Mouse (Mus musculus) small intestine, adult 10 weeks (tissue): Measurements from ENCODE around the gene Gpr176. TPM values are rescaled to one million over a fixed set of nuclear protein-coding genes. Genes with fewer than 3 reads are reported as not detected.

Experiments used
- polyA plus RNA-seq: library from polyadenylated mRNA; stranded (reverse); fragments of 350-450 nt; fragmentation: Illumina TruSeq; extraction: RNeasy Lipid Tissue Mini Kit (QIAGEN cat#74804); gene quantifications from one replicate; pipeline ENCODE4 v1.2.3, GENCODE M21; 2014; ENCODE audit warnings: low replicate concordance

Gpr176 gene
- polyA plus RNA-seq, result not detected

DNA sequence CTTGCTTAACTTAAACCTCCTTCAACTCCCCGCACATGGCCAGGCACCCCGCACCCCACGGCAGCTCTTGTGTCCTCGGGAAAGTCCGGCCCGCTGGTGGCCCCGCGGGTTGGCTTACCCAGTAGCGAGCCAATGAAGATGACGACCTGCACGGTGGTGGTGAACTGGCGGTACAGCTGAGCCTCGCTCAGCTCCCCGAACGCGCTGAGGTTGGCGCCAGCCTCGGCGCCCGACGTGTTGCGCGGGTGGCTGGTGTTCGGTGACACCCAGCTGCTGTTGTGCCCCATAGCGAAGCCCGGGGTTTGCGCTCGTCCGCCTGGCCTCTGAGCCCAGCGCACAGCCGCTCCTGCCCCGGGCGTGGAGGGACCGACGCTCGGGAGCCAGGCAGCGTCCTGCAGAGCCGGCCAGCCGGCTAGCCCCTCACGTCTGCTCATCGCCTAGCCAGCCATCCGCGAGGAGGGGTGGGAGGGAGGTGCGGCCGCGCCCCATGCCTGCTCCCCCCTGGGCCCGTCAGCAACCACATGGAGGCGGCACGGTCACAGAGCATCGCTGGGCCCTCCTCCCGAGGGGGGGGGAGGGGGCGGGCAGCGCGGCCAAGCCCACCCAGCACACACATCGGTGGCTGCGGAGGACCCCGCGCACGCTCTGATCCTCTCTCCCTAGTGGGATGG, at the start of gene Gpr176:
Gene Gpr176, minus strand, starts transcription at position 519 of the 671 bp plus-strand sequence.

DNA sequence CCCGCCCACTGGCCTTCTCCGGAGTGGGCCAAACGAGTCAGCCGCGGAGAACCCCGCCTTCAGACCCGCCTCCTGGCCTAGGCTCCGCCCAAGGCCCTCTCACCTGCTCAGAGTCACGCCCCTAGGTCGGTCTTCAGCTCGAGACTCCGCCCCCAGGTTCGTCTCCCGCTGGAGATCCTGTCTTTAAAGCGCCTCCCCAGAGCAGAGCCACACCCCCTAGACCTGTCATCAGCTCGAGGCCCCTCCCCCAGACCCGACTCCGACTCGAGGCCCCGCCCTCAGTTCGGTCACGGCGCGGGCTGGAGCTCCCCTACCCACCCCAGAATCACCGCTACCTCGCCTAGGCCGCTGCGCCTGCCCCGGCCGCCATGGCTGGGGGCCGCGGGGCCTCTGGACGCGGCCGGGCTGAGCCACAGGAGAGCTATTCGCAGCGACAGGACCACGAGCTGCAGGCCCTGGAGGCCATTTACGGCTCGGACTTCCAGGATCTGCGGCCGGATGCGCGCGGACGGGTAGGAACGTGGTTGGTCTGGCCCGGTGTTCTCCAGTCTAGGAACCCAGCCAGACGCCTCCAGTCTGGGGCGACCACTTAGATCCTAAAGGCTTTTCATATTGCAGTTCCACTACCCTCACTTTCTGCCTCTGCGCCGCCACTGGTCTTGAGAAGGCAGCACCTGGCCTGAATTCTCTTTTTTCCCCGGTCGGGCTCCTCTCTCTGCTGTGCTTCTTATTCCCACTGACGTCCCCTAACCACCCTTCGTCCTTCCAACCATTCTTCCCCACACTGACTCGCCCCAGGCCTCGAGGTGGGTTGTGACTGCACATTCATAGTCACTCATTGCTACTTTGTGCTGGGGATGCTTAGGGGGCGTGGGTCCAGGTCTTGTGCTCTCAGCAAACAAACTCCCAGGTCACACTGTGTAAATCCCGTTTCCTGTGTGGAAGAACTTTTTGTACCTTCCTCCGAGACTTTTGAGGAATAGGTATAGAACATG, 15.4 kb upstream of the Gpr176 start, which contains the start of gene Eif2ak4:
Gene Eif2ak4, plus strand, starts transcription at position 278 of the 995 bp plus-strand sequence.

DNA sequence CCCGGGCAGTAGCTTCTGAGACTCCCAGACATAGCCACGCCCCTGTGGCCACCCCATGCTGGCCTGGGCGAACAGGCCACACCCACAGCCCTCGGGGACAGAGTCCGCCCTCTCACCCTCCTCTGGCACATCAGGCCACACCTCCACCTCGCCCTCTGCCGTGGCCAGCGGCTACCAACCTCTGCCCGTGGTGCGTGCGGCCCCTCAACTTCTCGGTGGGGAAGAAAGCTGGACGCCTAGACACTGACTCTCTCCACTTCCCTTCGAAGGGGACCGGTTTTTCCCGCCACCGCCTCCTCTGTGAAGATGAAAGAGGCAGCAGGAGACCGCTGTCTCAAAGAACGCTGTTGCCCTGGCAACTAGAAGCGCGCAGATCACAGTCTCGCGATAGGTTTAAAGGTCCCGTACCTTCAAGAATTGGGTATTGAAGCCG, 116.6 kb downstream of the Gpr176 start, which contains the start of gene Fsip1:
Gene Fsip1, minus strand, starts transcription at position 346 of the 433 bp plus-strand sequence.

Other genes with a start within 250 kb of the Gpr176 start
- gene Fsip1, start 116.5 kb downstream of the Gpr176 start, polyA plus RNA-seq, result 0.48 TPM
- 4.0 TPM for gene Eif2ak4, start 15.2 kb upstream of the Gpr176 start, polyA plus RNA-seq
- 50.6 TPM for gene Srp14, start 106.3 kb upstream of the Gpr176 start, polyA plus RNA-seq
- 2.9 TPM for gene Bmf, start 176.3 kb upstream of the Gpr176 start, polyA plus RNA-seq
- 11.1 TPM for gene Bub1b, start 224.8 kb upstream of the Gpr176 start, polyA plus RNA-seq